Mouse (Mus musculus): ENCODE results near the gene Gba2.

The Gba2 gene

GRCm38 (mm10) chr4:43581381-43581780 lies 2.7 kb upstream of the Gba2 start:
- DNase-seq (ENCODE audit: low spot score) = no peak

GRCm38 (mm10) chr4:43580721-43581120 lies 2.0 kb upstream of the Gba2 start:
- no peak for DNase-seq (ENCODE audit: low spot score)

- no peak for DNase-seq (ENCODE audit: low spot score)
These were observed 1.1 kb upstream of the Gba2 start for GRCm38 (mm10) chr4:43579731-43580130.

- DNase-seq (ENCODE audit: low spot score) = no peak
These were observed 583 bp upstream of the Gba2 start for GRCm38 (mm10) chr4:43579256-43579655.

- DNase-seq (ENCODE audit: low spot score) = no peak
These were observed 1.3 kb downstream of the Gba2 start for GRCm38 (mm10) chr4:43577237-43577881.

- DNase-seq (ENCODE audit: low spot score) = no peak
These were observed 3.3 kb downstream of the Gba2 start for GRCm38 (mm10) chr4:43575356-43575755.

GRCm38 (mm10) chr4:43573561-43573960 lies 5.1 kb downstream of the Gba2 start:
- DNase-seq (ENCODE audit: low spot score) = no peak

- DNase-seq (ENCODE audit: low spot score) = no peak
These were observed 7.2 kb downstream of the Gba2 start for GRCm38 (mm10) chr4:43571395-43572045.

- DNase-seq (ENCODE audit: low spot score) = no peak
These were observed 11.5 kb downstream of the Gba2 start for GRCm38 (mm10) chr4:43567140-43567539.

- DNase-seq (ENCODE audit: low spot score) = no peak
These were observed 14.4 kb downstream of the Gba2 start for GRCm38 (mm10) chr4:43564231-43564630.

GRCm38 (mm10) chr4:43563601-43563875 lies 15.1 kb downstream of the Gba2 start:
- no peak for DNase-seq (ENCODE audit: low spot score)

- DNase-seq (ENCODE audit: low spot score) = no peak
These were observed 15.7 kb downstream of the Gba2 start for GRCm38 (mm10) chr4:43562769-43563600.

- DNase-seq (ENCODE audit: low spot score) = peak; percentile 84
These were observed 16.5 kb downstream of the Gba2 start, which contains the start of the genes Creb3 and Tln1 for GRCm38 (mm10) chr4:43561997-43562768. Creb3 (plus strand) TSS chr4:43562332. Tln1 (minus strand) TSS chr4:43562691.

- peak; percentile 29 for DNase-seq (ENCODE audit: low spot score)
These were observed 17.2 kb downstream of the Gba2 start for GRCm38 (mm10) chr4:43561436-43561996.

GRCm38 (mm10) chr4:43560976-43561375 lies 17.7 kb downstream of the Gba2 start:
- no peak for DNase-seq (ENCODE audit: low spot score)

- no peak for DNase-seq (ENCODE audit: low spot score)
These were observed 18.4 kb downstream of the Gba2 start for GRCm38 (mm10) chr4:43560243-43560611.

- no peak for DNase-seq (ENCODE audit: low spot score)
These were observed 19.0 kb downstream of the Gba2 start for GRCm38 (mm10) chr4:43559519-43560242.

GRCm38 (mm10) chr4:43558631-43559356 lies 19.9 kb downstream of the Gba2 start:
- DNase-seq (ENCODE audit: low spot score) = no peak

- no peak for DNase-seq (ENCODE audit: low spot score)
These were observed 20.5 kb downstream of the Gba2 start for GRCm38 (mm10) chr4:43558028-43558630.

- no peak for DNase-seq (ENCODE audit: low spot score)
These were observed 22.7 kb downstream of the Gba2 start for GRCm38 (mm10) chr4:43555926-43556325.
